Mouse (Mus musculus) CD8-positive naive resting alpha-beta T cell, adult 2 months (primary cell): ENCODE results near the gene Cd3eap.
A peak's percentile ranks its signal among the peaks of the same experiment; 100 is the strongest.

Experiments used
- DNase-seq, 2 experiments: peaks; one replicate each; pipeline ENCODE4 v3.0.0; 2022; ENCODE audit warnings: low read depth in 2 of 2, low spot score in 2 of 2

Gene Cd3eap

GRCm38 (mm10) chr7:19362276-19362675 lies 3.0 kb upstream of the Cd3eap start:
- DNase-seq: no peak

GRCm38 (mm10) chr7:19361720-19362119 lies 2.4 kb upstream of the Cd3eap start:
- peak; percentile 85 to 87 for DNase-seq

- no peak for DNase-seq
Observed at GRCm38 (mm10) chr7:19360944-19361343, 1.7 kb upstream of the Cd3eap start.

- peak in 1 of 2 experiments; percentile 52 for DNase-seq
Observed at GRCm38 (mm10) chr7:19359892-19360641, 784 bp upstream of the Cd3eap start.

GRCm38 (mm10) chr7:19358634-19359033 lies 649 bp downstream of the Cd3eap start:
- DNase-seq: no peak

- DNase-seq: no peak
Observed at GRCm38 (mm10) chr7:19357381-19358375, 1.6 kb downstream of the Cd3eap start.

GRCm38 (mm10) chr7:19356311-19356710 lies 3.0 kb downstream of the Cd3eap start:
- DNase-seq: no peak

GRCm38 (mm10) chr7:19354991-19355390 lies 4.3 kb downstream of the Cd3eap start:
- no peak for DNase-seq

GRCm38 (mm10) chr7:19350221-19350620 lies 9.1 kb downstream of the Cd3eap start:
- DNase-seq: no peak

- DNase-seq: no peak
Observed at GRCm38 (mm10) chr7:19349188-19349915, 9.9 kb downstream of the Cd3eap start.

GRCm38 (mm10) chr7:19344938-19345471 lies 14.3 kb downstream of the Cd3eap start:
- DNase-seq: peak; percentile 91 to 94

- DNase-seq: no peak
Observed at GRCm38 (mm10) chr7:19344237-19344847, 14.9 kb downstream of the Cd3eap start, which contains the start of gene Ercc1. Ercc1 (plus strand) TSS chr7:19344778.

GRCm38 (mm10) chr7:19343210-19343808 lies 16.0 kb downstream of the Cd3eap start:
- DNase-seq: peak; percentile 54 to 72

- peak; percentile 74 to 78 for DNase-seq
Observed at GRCm38 (mm10) chr7:19342481-19343027, 16.7 kb downstream of the Cd3eap start.

- DNase-seq: no peak
Observed at GRCm38 (mm10) chr7:19341761-19342409, 17.4 kb downstream of the Cd3eap start.

GRCm38 (mm10) chr7:19341250-19341649 lies 18.0 kb downstream of the Cd3eap start:
- no peak for DNase-seq

GRCm38 (mm10) chr7:19338596-19338995 lies 20.7 kb downstream of the Cd3eap start:
- no peak for DNase-seq

- DNase-seq: no peak
Observed at GRCm38 (mm10) chr7:19338060-19338459, 21.2 kb downstream of the Cd3eap start.

- no peak for DNase-seq
Observed at GRCm38 (mm10) chr7:19337122-19337521, 22.2 kb downstream of the Cd3eap start.
